Mouse (Mus musculus): ENCODE data around the gene Abr.
A peak's percentile ranks its signal among the peaks of the same experiment; 100 is the strongest.

Gene Abr

DNA sequence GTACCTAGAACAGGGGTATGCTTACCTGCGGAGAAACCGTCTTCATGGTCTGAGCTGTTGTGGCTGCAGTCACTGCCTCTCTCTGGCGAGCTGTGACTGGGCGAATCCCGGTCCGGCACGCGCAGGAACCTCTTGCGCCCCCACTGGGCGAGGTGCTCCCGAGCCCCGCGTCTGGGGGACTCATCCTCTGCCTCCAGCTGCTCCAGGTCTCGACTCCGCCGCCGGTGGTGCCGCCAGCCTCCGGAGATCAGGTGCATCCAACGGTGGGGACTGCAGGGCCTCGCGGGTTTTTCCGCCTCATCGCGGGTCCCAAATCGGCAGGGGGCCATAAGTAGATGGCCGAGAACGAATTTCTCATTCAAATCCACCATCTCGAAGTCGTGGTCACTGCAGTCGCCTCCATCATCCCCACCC is at the start of gene Abr:
Gene Abr (minus strand): TSS at position 163 of the 414 bp plus-strand sequence.
- DNase-seq (ENCODE audit: low spot score): peak; percentile 27

DNA sequence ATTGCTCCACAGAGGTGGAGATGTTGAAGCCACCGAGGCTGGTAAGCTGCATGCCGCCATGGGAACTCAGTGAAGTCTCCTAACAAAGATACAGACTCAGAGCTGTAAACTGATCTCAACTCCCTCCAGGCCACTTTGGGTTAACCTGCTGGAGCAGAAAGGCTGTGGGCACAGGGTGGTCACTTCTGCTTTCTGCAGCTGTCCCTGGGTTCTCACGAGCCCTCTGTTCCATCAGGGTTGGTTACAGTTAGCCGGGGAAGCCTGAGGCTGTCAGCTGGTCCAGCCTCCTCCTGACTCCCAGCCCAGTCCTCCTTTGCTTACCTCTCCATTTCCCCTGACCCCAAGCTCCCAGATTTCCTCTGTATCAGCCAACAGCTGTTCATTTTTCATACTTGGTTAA is 45.7 kb upstream of the Abr start:
- DNase-seq (ENCODE audit: low spot score): no peak

DNA sequence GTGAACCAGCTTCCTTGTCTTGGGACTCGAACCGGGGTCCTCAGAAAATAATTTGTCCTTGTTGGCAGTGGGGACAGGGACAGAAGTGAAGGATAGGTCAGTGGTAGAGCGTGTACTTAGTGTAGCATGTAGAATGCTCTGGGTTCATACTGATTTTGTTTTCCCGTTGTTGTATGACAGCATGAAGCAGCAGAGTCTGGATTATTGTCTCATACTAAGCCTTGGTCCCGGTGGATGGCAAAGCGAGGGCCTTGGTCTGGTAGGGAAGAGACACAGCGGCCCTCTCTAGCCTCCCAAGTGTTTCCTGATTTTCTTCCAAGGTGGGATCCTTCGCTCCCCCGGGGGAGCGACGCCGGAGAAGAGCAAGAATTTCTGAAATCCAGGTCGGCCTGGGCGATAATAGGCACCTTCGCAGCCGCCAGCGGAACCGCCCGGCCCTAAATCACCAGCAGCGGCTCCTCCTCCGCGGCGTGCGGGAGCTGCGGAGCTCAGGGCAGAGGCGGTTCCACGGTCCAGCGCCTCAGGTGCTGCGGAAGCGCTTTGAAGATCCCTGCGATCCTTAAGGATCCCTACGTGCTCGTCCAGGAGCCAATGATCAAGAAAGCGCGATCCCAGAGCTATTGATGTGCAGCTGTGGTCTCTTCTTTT is 44.0 kb upstream of the Abr start:
- DNase-seq (ENCODE audit: low spot score): no peak

DNA sequence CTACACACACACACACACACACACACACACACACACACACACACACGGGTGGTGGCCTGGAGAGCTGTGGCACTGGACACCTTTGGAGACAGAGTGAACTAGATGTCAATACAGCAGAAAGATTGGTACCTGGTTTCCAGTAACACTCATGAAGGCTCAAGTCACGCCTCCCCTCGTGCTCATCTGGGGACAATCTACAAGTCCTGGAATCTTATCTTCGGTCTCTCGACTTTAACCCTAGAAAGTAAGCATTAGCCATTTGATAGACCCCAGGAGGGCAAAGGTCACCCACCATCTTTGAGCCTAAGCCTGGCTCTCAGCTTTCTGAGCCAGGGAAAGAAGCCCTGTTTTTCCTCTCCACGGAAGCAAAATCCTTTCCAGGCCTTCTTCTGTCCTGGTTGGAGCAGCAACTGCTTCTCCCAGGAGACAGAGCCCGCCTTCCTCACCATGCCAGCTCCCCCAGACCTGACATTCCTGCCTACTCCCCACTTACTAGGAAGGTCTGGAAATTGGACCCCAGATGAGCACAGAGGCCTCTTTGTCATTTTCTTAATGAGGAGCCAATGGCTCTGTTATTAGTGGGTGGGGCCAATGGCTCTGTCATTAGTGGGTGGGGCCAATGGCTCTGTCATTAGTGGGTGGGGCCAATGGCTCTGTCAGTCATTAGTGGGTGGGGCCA is 39.8 kb upstream of the Abr start:
- no peak for DNase-seq (ENCODE audit: low spot score)

DNA sequence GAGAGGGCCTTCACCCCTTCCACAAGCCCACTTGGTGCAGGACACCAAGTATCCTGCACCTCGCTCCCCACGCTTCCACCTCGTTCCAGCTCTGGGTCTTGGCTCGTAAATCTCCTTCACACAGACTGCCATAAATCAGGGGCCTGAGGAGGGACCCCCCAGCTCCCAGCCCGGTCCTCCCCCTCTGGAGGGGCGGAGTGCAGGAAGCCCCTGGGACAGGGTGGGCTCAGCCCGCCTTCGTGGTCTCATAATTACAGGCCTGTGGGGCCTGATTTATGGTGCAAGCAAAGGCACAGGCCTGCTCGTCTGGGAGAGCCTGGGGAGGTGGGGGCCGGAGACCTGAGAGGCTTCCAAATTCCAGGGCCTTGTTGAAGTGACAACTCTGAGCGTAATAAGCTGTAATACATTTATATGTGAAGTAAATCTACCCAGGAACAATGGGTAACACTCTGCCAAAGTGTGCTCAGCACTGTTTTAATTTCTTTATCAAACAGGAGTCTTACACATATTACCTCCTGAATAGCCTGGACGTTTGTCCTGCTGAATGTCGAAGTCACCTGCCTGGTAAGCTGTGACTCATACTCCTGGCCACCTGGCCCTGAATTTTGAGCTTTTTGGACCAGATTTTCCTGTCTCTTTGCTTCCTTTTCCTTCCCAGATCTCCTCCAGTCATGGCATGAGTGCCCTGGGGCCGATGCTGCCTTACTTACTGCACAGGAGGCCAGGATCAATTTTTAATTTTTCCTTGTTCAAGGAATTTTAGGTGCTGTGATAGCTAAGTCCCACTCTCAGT is 37.2 kb upstream of the Abr start:
- DNase-seq (ENCODE audit: low spot score): no peak

DNA sequence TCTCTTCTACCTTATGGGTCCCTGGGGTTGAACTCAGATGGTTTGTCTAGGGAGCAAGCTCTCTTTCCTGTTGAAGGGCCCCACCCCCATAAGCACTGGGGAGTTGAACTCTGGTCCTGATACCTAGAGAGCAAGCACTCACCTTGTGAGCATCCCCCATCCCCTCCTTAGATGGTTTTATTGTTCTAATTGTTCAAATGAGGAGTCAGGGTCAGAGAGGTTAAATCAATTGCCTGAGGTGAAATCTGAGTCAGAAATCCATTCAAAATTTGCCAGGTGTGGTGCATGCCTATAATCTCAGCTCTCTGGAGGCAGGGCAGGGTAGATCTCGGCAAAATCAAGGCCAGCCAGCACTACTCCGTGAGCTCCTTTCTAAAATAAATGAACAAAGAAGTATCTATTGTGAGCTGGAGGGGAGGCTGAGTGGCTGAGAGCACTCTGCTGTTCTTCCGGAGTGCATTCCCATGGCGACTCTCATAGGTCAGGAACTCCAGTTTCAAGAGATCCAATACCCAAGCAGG is 35.4 kb upstream of the Abr start:
- no peak for DNase-seq (ENCODE audit: low spot score)

DNA sequence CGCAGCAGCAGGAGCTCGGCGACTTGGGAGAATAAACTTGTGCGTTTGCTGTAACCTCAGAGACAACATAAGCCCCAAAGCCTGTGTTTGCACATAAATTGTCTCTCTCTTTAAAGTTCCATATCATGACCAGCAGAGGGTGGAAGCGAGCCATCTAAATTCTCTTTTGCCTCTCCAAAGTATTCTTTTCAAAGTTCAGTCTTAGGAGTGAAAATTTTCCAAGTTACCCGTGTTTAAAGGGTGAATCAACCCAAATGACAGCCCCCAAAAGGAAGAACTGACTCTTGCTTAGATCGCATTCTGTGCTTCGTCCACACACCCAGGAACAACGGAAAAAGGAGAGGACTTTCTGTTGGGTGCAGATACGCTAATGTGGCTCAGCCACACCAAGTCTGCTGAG is 33.0 kb upstream of the Abr start:
- peak; percentile 31 for DNase-seq (ENCODE audit: low spot score)

DNA sequence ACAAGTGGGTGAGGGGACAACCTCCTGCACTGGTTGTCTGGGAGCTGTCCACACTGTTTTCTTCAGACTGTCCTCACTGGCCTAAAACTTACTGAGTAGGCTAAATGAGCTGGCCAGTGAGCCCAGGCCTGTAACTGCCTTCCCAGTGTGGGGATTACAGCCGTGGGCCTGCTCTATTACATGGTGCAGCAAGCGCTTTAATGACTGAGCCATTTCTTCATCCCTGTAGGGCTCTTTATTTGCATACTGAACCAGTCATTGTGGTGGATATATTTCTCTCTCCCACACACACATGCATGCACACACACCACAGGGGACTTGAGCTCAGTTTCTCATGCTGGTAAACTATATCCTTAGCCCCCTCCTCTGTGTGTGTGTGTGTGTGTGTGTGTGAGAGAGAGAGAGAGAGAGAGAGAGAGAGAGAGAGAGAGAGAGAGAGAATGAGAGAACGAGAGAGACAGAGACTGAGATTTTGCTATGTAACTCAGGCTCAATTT is 30.8 kb upstream of the Abr start:
- no peak for DNase-seq (ENCODE audit: low spot score)

DNA sequence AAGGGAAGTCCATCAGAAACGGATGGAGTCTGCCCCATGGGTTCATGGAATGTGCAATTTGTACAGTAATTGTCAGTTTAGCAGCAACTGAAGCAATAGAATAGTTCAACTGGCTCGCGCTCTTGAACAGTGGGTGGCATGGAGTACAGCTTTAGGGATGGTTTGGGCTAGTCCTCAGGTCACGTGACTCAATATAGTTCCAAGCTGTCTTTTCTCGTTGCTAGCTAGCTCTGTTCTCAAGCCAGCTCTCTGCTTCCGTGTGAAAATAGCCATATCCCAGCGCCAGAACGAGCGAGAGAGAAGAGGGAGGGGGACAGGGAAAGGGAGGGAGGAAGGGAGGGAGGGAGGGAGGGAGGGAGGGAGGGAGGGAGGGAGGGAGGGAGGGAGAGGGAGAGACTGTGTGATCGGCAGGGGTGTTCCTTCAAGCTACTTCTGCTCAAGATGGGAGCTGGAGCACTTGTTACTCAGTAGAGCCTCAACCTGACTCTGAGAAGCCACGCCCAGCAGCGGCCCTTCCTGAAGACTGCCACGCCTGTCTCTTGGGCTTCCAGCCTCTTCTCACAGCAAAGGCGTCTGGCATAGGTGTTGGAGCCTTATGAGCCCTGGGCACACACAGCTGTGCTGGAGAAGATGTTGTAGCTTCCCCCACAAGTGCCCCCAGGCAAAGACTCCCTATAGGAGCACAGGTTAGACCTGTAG is 28.9 kb upstream of the Abr start:
- peak; percentile 32 for DNase-seq (ENCODE audit: low spot score)

DNA sequence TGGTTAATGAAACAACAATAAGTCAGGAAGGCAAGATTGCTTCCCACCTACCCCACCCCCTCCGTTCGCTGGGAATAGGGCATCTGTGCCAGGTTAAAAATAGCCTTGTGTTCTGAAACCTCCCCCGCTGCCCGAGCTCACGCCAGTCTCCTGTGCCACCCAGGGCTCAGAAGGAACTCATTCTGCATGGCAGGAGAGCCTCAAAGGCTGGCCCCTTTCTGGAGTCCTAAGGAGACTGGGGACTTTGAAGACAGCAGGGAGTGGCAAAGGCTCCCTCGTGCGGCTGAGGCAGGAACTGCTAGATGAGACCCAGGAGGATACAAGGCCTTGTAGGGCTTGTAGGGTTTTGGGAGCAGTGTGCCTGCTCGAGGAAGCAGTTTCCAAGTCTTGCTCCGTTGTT is 25.4 kb upstream of the Abr start:
- DNase-seq (ENCODE audit: low spot score): peak; percentile 90

DNA sequence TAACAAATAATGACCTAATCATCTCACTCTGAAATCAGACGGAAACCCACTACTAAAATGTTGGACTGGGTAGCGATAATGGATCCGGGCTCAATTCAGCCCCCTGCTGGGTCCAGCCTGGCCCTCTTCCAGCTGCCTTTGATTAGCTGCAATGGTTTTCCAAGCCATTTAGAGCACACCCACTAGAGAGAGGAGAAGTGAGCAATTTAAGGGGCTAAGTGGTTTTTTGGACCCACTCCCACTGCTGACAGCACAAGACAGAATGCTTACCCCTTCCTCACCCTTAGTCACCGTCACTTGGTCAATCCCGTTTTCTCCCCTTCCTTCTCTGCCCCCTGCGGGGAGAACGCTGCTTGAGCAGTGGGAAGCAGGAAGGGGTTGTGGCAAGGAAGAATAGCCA is 24.9 kb upstream of the Abr start:
- peak; percentile 35 for DNase-seq (ENCODE audit: low spot score)

DNA sequence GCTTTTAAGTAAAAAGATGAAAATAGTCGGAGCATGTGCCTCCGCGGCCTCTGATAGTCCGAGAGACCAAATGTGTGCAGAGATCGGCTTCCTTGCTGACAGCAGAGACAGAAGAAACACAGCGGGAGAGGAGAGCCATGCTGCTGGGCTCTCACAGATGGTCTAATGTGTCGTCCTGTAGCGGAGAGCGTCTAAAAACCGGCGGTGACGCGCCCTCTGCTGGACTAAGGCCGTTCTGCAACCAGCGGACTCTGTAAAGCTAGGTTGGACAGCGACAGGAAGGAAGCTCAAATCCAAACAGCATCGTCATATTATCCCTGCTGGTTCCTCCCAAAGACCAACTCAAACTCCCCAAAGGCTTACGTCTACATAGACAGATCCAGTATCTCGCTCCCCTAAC is 23.8 kb upstream of the Abr start:
- DNase-seq (ENCODE audit: low spot score): peak; percentile 95

DNA sequence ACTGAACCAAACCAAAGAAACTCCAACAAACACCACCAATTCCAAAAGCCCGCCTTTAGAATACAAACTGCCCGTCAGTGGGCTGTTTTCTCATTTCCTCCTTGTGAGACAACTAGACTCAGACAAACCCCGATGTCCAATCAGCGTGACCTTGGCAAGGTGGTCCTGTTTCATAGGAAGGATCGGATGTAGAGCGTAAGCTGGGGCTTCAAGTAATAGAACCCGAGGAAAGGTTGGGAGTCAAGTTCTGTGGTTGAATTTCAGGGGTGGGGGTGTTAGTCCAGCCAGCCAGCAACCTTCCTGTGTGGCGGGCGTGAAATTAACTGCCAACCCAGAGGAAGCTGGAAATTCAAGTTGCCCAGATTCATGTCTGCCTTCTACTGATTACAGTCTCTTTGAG is 22.9 kb upstream of the Abr start:
- no peak for DNase-seq (ENCODE audit: low spot score)

DNA sequence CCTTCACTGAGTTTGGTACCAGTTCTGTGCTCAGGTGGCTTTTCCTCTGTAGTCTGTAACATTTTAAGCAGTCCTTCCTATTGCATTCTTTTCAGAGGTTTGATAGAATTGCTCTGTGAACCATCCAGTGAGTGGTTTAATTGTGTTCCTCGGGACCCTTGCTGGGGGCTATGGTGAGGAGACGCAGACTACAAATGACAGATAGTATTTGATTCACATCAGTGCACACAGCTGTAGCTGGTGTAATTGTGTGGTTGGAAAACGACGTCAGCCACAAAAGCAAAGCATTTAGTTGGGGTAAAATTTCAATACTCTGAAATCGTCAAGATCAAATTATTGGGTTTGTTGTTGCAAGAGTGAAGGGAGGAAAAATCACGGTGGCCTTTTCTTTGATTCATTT is 22.1 kb upstream of the Abr start:
- DNase-seq (ENCODE audit: low spot score): no peak

DNA sequence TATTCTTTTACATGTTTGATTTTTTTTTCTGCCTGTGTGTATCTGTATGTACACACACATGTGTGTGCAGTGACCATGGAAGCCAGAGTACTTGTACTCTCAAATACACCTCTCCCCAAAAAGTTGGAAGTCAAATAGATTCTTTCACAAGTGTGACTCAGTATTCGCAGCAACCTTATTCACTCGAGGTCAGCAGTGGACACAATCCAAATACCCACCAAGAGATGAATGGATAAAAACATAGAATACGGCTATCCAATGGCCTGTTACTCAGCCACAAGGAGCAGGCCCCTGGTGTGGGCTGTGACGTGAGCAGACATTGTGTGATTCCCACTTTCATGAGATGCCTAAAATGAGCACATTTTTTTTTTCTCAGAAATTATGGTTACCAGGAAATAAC is 18.1 kb upstream of the Abr start:
- no peak for DNase-seq (ENCODE audit: low spot score)

DNA sequence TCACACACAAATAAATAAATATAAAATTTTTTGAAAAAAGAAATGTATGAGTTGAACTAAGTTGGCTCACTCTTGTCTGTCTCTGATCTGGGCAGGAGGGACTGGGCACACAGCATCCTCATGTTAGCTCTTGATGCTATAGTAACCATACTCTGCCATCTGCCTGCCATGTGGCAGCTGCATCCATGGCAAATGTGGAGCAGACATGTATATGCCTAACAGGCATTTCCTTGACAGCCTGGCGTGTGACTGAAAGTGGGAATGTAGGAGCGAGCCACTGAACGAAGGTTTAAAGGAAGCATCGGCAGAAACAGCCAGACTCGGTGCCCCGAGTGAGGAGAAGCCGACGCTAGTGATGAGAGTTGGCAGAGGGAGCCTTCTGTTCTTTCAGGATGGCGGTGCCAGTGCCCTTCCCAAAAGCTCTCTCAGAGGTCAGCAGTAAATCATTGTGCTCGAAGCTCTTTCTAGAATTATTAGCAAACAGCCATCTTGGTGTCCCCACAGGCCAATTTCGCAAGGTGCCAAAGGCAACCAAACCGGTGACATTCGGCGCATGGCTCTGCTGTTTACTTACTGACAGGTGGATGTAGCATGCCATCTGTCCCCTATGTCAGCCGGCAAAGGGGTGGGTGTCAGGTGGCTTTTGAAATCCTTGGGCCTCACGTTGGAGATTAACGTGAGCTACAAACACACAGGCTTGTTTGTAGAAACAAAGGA is 17.3 kb upstream of the Abr start:
- no peak for DNase-seq (ENCODE audit: low spot score)

DNA sequence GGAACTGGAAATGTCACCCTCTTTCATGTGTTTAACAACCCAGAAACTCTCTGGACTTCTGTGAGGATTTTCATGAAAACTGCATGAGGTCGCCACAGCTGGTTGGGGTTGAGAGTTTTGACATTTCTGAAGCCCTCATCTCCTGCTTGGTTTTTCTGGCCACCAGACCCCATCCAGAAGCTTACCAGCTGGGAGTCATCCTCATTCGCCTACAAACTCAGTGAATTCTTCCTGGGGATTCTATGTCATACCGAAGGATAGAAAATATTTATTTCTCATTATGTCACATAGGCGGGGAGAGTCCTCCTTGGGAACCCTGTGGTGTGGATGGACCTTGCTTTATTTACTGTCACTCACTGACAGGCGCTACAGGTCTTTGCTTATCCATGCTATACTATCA is 8.4 kb upstream of the Abr start:
- no peak for DNase-seq (ENCODE audit: low spot score)

DNA sequence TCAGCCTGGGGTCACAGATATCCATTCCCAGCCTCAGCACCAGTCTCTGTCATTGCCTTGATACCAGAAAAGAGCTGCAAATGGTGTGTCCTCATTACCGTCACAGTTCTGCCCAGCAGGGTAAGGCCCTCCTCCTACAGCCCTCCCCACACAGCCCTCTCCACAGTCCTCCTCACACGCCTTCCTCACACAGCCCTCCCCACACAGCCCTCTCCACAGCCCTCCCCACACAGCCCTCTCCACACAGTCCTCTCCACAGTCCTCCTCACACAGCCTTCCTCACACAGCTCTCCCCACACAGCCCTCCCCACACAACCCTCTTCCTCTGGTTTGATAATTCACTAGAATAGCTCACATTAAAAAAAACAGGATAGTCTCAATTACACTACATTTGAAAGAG is 7.9 kb upstream of the Abr start:
- DNase-seq (ENCODE audit: low spot score): no peak

DNA sequence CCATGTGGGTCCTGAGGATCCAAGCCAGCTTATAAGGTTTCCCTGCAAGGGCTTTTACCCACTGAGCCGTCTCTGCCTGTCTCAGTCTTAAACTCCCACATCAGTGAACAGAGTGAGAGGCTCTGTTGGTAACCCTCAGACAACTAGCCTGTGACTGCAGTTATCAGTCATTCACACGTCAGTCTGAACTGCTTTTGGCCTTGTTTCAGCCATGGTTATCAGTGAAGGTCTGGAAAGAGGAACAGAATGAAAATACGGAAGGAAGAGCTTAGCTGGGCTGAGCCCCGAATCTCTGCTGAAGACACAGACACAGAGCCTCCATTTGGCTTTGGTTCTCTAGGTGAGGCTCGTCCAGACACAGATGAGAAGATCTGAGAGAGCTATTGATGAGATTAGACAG is 6.5 kb upstream of the Abr start:
- no peak for DNase-seq (ENCODE audit: low spot score)

DNA sequence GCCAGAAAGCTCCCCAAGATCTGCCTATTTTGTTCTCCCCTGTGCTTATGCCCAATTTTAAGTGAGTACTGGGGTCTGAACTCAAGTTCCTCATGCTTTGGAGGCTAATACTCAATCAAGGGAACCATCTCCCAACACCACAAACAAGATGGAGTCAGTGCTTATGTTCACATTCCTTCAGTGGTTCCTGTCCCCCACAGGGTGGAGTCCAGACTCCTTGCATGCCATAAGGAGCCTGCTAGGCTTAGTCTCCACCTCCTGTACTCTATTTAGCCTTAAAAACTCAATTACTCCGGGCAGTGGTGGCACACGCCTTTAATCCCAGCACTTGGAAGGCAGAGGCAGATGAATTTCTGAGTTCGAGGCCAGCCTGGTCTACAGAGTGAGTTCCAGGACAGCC is 2.8 kb upstream of the Abr start:
- no peak for DNase-seq (ENCODE audit: low spot score)

DNA sequence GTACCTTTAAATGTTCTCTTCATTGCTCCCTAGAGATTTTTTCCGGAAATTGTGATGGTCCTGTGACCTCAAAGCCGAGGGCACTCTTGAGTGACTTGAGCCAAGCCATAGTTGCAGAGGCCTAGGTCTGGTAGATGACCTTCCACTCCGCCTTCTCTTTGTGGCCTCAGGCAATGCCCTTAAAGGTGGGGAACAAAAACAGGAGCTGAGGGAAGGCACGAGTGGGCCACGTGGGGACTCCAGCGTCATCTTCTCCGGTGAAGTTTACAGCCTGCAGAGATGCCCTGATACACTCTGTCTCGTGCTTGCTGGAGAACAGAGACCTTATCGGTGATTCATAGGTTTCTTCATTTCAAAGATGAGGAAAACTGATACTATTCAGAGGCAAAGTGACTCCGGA is 2.0 kb upstream of the Abr start:
- DNase-seq (ENCODE audit: low spot score): no peak

Data from layer of hippocampus, adult 11-12 months (tissue).